Mouse (Mus musculus): ENCODE measurements around the gene Mtmr3.

Gene Mtmr3

DNA sequence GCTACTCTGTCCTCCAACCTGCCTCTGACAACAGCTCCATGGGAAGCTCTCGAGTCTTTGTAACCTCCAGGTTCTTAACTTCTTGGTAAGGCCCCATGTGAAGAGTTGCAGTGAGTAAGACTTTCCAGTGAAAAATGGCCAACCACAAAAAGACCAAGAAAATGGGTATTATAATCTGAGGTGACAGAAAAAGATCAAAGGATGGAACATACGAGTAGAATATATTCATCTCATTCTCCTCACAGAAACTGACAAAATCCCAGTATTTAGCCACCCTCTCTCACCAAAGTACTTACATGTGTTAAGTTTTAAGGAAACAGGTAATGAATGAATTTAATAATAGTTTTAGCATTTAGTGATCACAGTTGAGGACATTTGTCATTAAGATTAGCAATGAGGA, 88.2 kb downstream of the Mtmr3 start:
- no peak for DNase-seq

DNA sequence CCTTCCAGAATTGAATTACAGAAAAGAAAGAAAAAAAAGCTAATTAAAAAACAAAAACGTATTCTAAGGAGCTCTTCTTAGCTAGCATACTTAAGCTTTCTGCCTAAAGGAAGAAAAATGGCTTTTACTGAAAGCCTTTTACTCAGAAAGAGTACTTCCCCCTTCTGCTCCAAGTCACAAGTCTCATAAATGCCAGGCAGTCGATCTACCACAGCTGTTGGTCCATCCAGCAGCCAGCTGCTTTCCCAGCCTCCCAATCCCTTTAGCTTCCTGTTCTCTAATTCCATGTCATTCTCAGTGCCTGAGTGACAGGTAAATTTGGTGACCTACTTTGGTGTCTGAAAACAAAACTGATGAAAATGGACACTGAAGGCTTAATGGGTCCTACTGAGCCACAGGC, 92.5 kb downstream of the Mtmr3 start:
- no peak for DNase-seq

DNA sequence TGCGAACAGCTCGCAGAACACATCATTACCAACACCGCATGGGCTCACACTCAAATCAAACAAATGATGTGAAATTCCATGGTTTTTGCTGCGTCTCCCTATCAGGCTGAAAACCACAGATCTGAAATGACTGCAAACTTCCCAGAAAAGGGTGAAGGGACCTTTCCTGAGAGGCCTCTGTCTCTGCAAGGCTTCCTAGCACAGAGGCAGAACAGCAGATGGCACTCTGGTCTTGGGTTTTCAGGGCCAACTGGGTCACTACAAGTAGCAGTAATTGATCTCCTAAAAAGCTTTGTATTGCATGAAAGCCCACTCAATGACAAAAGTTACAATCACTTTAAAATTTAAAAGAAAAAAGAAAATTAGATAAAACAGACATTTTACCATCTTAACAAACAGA, 93.8 kb downstream of the Mtmr3 start:
- no peak for DNase-seq

DNA sequence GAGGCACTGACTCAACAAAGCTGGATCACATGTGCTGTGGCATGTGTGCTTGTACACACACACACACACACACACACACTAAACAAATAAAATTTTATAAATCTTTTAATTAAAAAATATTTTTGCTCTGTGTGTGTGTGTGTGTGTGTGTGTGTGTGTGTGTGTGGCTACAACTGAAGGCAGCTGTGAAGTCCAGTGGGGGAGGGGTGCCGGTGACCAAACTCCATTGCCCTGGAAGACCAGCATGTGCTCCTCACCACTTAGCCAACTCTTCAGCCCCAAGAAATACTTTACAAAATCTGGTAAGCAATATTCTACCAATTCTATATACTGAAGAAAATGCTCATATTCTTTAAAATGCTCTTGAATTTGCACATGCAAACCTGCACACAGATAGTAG, 94.4 kb downstream of the Mtmr3 start:
- DNase-seq = no peak

DNA sequence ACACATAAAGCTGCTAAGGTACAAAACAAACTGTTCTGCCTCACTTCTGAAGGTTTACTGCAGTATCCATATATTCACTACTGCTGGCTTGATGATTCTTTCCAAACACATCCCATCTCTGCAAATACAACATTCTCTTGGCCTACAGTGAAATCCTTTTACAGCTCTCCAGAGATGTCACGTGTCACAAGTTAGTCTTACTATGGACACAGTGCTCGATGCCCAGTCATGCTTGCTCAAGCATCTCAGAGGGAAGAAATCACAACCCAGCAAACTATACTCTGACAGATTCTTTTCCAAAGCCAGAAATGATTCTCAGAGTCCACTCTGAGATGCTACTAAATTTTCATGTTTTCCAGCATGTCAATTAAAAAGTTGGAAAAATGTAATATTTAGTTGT, 95.2 kb downstream of the Mtmr3 start:
- DNase-seq = peak; percentile 41

DNA sequence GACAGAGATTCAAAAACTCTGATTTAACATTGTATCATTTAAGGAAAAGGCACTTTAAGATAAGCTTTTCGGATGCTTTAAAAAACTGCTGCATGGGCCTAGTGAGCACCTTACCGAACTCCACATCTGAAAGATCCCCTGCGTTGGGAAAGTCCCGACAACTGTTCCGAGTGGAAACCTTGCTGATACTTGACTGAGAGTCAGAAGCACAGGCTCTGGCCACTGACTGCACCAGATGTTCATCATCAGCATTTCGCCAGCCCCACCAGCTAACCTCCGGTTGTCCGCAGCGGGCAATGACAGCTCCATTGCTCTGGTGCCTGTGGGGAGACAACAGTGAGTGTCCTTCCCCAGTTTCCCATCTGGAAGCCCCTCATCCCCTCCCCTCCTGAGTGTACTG, 95.9 kb downstream of the Mtmr3 start:
- no peak for DNase-seq

- no peak for DNase-seq
Measured at GRCm38 (mm10) chr11:4497501-4498118, 97.1 kb downstream of the Mtmr3 start.

GRCm38 (mm10) chr11:4495021-4495540, 99.6 kb downstream of the Mtmr3 start:
- DNase-seq = no peak

GRCm38 (mm10) chr11:4489207-4489606, 105.5 kb downstream of the Mtmr3 start:
- no peak for DNase-seq

DNA sequence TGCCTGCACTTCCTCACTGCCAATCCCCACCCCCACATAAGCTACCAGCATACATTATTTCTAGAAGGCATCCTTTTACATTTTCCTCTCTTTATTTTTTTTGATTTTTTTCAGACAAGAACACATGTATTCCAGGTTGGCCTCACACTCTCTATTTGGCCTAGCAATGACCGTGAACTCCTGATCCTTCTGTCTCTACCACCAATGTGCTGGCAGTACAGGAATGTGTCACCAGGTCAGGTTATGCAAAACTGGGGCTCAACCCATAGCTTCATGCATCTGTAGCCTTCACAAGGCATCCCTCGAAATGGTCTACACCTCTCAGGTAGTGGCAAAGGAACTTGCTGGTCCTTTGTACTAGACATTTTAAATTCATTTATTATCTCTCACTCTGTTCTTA, 105.9 kb downstream of the Mtmr3 start:
- no peak for DNase-seq

- DNase-seq = no peak
Measured at GRCm38 (mm10) chr11:4488367-4488766, 106.3 kb downstream of the Mtmr3 start.

DNA sequence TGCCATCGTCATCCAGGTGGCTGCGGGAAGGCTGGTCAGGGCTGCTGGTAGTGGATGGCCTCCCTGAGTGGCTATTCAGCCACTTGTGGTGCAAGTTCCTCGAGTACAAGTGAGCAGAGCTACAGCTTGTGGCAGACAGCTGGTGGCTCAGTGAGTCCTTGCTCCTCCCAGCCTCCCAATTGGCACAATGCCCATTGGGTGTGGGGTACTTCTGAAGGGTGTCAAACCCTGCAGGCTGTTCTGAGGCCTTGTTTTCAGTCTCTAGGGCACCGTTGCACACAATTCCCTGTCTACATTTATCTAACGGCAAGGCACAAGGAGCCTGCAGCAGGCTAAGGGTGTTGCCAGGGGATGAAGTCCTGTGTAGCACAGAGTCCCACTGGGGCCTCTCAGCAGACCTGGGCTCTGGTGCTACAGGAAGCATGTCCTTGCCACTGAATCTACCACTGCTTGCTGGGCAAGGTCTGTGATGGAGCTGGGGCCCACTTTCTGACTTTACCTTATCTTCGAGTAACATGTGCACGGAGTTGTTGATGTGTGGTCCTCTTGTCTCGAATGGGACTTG, 107.2 kb downstream of the Mtmr3 start:
- DNase-seq = no peak

- DNase-seq = no peak
Measured at GRCm38 (mm10) chr11:4484541-4484940, 110.1 kb downstream of the Mtmr3 start.

- DNase-seq = peak; percentile 62
Measured at GRCm38 (mm10) chr11:4482641-4483040, 112.0 kb downstream of the Mtmr3 start.

DNA sequence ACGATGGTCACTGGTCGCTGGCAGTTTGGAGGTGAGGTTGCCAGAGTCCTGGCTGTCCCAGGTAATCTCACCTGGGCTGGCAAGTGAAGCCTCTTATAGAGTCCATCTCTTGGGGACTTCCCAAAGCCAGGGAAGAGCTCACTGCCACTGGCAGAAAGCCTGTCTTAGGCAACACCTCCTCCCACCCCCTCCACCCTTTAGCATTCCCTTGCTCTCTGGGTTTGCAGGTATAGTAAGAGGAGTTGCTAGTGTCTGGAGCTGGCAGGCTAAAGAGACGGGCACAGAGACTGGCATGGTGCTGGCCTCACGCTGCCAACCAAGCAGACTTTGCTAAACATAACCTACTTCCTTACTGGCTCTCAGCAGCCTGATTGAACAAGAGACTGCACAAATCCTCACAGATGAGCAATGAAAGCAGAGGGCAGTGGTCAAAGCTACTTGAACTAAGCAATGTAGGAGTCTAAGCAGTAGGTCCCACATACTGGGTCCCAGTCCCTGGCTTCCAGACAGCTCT, 118.4 kb downstream of the Mtmr3 start:
- DNase-seq = no peak

DNA sequence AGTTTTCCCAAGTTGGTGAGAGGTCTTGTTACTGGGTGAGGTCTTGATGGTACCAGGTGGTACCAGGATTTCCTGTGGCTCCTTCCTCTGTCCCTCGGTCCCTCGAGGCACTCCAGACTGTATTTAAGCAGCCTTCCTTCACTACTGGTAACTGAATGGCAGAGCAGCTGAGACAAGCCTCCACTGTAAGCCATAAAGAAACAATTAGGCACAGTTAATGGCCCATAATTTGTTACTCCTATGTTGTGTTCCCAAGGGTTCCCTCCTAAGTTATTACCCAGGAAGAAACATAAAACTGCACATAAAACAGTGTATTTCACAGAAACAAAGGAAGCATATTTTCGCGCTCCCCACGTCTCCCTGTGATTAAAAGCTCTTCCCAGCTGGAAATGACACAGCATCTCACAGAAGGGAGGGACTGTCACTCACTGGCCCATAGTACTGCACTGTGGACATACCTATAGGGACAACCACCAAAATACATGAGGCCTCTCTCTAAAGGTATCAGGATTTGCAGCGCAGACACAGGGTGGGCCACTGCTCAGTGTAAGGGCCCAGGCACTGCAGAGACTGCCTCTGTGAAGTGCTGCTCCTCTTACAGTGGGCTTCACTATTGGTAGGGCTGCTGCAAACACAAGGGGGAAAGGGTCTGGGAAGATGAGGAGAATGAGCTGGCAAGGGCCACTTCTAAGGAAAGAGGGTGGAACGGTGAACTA, 122.0 kb downstream of the Mtmr3 start:
- DNase-seq = no peak

- no peak for DNase-seq
Measured at GRCm38 (mm10) chr11:4471734-4472133, 122.9 kb downstream of the Mtmr3 start.

DNA sequence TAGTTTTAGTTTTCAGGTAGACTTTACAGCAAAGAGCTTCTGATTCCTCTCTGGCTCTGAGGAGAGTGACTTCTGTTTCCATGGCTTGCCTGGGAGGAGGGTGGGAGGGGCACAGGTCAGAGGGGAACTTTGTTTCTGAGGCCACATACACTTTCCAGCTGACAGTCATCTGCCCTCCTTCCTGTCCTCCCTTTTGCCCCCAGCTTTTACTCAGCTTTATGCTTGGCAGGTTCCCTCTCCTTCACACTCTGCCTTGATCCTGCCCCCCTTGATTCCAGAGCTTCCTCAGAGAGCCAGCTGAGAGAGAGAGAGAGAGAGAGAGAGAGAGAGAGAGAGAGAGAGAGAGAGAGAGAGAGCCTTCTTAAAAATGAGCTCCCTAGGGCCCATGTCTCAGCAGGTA, 123.4 kb downstream of the Mtmr3 start:
- DNase-seq = no peak

GRCm38 (mm10) chr11:4469091-4469490, 125.6 kb downstream of the Mtmr3 start:
- DNase-seq = no peak

DNA sequence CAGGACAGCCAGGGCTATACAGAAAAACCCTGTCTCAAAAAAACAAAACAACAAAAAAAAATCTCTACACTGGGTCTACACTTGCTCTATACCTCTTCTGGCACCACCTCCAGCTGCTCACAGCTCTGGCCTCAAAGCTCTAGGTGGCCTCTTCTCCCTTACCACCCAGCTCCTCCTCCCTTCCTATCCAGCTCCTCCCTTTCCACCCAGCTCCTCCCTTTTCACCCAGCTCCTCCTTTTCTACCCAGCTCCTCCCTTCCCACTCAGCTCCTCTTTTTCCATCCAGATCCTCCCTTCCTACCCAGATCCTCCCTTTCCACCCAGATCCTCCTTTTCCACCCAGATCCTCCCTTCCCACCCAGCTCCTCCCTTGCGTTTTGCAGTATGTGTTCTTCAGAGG, 127.2 kb downstream of the Mtmr3 start:
- DNase-seq = no peak

DNA sequence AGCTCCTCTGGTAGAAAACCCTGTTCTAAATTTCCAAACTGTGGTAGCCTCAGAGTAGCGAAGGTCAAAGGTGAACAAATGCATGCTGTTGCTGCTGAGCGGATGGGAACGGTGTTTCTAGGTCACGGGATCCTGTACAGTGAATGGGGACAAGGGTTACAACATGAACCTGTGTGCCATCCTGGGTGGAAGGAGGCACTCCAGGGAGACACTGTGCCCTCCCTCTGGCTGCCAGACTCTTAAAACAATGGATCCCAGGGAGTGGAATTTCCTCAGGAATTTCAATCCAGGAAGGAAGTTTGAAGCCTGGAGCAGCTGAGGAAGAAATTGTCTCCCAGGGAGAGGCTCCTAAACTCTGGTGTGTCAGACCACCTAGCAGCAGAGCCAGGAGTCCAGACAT, 128.5 kb downstream of the Mtmr3 start:
- peak; percentile 42 for DNase-seq

- no peak for DNase-seq
Measured at GRCm38 (mm10) chr11:4464616-4465015, 130.0 kb downstream of the Mtmr3 start.

DNA sequence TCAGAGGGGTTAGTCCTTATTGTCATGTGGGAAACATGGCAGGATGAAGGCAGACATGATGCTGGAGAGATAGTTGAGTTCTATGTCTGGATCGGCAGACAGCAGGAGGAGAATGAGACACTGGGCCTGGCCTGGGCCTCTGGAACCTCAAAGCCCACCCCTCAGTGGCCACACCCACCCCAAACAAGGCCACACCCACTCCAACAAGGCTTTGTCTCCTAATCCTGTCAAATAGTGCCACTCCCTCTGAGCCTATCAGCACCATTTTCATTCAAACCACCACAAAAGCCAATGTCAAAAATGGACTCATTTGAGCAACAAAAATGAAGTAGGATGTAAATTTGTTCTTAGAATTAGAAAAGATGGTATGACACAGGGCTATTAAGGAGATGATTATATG, 130.5 kb downstream of the Mtmr3 start:
- DNase-seq = no peak

DNA sequence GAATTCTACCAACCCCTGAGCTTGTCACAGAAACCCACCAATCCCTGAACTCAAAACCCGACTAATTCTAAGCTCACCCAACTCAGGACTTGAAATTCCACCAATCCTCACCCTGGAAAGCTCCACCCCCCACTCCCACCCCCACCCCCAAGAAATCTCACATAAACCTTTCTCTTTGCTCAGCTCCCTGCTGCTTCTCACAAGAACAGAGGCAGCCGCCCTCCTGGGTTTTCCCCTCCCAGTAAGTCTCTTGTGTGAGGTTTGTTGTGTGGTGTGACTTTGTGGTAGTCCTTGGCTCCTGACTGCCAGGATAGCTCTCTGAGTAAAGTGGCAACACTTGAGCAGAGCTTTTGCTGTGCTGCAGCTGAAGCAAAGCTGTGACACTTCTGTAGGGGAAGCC, 131.8 kb downstream of the Mtmr3 start:
- DNase-seq = no peak
